Mouse (Mus musculus) limb, embryonic 12.5 days (tissue): ENCODE results near the gene Rgs6. TPM values are rescaled to one million over a fixed set of nuclear protein-coding genes. Genes with fewer than 3 reads are reported as not detected.

Source experiments
- ATAC-seq: fragments of 200-750 bp; cut with Nextera tagmentation; 2 replicates; pipeline ENCODE4 v1.8.0; 2017; ENCODE audit warnings: low read depth, moderate TSS enrichment; ENCODE audit not compliant: insufficient number of reproducible peaks, insufficient read depth, low FRiP score, low TSS enrichment
- H3K27ac ChIP-seq: fragments of 300-500 bp; sonication (generic); 2 replicates; pipeline ENCODE4 v1.5.1; 2016; ENCODE audit warnings: mild to moderate bottlenecking, moderate library complexity
- H3K27me3 ChIP-seq: fragments of 300-500 bp; sonication (generic); 2 replicates; pipeline ENCODE4 v1.6.1; 2016; ENCODE audit warnings: mild to moderate bottlenecking, moderate library complexity
- H3K36me3 ChIP-seq: fragments of 300-500 bp; sonication (generic); 2 replicates; pipeline ENCODE4 v1.6.1; 2016; ENCODE audit warnings: mild to moderate bottlenecking, moderate library complexity
- H3K4me1 ChIP-seq: fragments of 300-500 bp; sonication (generic); replicated peaks from 2 replicates; pipeline ENCODE4 v1.6.1; 2016
- H3K4me2 ChIP-seq: fragments of 300-500 bp; sonication (generic); 2 replicates; pipeline ENCODE4 v1.6.1; 2016; ENCODE audit warnings: mild to moderate bottlenecking, moderate library complexity
- H3K4me3 ChIP-seq: fragments of 300-500 bp; sonication (generic); replicated peaks from 2 replicates; pipeline ENCODE4 v1.5.1; 2016; ENCODE audit warnings: mild to moderate bottlenecking
- H3K9ac ChIP-seq: fragments of 300-500 bp; sonication (generic); replicated peaks from 2 replicates; pipeline ENCODE4 v1.6.1; 2016; ENCODE audit warnings: mild to moderate bottlenecking, moderate library complexity
- H3K9me3 ChIP-seq: fragments of 300-500 bp; sonication (generic); 2 replicates; pipeline ENCODE4 v1.6.1; 2016; ENCODE audit warnings: mild to moderate bottlenecking, moderate library complexity
- WGBS: fragments of 180-500 bp; shearing (Covaris S2); methylation state at CpG from one replicate; pipeline ENCODE4 v1.1.7; 2016; 5-methylcytosine and 5-hydroxymethylcytosine counted together
- polyA plus RNA-seq: library from polyadenylated mRNA; unstranded; fragments of >200 nt; fragmentation: Nextera tagmentation; extraction: Ambion mirVana; gene quantifications from 2 replicates; pipeline ENCODE4 v1.2.1, GENCODE M21; 2016

The Rgs6 gene
- polyA plus RNA-seq, 1 experiment from 2014 or later, result 0.56 TPM

DNA sequence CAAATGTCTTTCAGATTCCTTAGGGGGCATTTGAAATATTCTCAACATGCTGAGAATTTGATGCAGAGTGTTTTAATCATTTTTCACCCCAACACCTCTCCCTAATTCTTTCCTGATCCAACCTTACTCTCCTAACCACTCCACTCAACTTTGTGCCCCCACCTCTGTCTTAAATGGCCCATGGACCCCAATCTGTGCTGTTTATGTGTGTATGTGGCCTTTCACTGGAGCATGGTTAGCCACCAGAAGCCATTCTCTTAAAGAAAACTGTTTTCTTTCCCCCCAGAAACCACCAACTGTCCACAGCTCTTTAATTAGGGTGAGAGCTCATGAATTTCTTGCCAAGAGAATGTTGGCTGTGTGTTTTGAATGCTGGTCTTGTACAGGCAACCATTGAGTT lies 122.3 kb downstream of the Rgs6 start:
- no peaks in the 10 kb centered on the region for H3K36me3 ChIP-seq
- no peaks in the 10 kb centered on the region for H3K9me3 ChIP-seq
- H3K27me3 ChIP-seq, result no peaks in the 10 kb centered on the region
- ATAC-seq, result no peak
- no peak overlapping the region for H3K9ac ChIP-seq
- no peaks in the 10 kb centered on the region for H3K4me1 ChIP-seq
- H3K4me3 ChIP-seq, result no peak overlapping the region
- no peak overlapping the region for H3K27ac ChIP-seq
- no peak overlapping the region for H3K4me2 ChIP-seq

DNA sequence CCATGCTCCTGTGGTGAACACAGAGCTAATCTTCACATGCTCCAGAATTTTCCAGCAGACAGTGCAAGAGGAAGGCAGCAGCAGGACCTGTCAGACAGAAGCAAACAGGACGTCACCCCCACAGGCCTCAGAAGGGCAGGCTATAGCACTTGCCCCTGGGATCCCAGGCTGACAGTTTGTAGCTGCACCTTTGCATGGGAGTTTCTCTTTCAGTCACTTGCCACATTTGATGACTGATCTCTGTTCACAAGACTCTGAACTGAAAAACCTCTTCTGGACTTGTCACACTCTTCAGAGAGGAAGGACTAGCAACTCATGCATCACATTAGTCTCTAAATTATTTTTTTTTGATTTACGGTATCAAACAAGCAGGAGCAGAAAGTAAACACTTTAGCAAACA lies 126.2 kb downstream of the Rgs6 start:
- no peak overlapping the region for H3K9ac ChIP-seq
- H3K27me3 ChIP-seq, result no peaks in the 10 kb centered on the region
- H3K4me1 ChIP-seq, result no peaks in the 10 kb centered on the region
- no peak for ATAC-seq
- H3K4me2 ChIP-seq, result no peak overlapping the region
- no peaks in the 10 kb centered on the region for H3K36me3 ChIP-seq
- no peak overlapping the region for H3K27ac ChIP-seq
- H3K9me3 ChIP-seq, result no peaks in the 10 kb centered on the region
- no peak overlapping the region for H3K4me3 ChIP-seq
- 73% methylated on average over 2 of the region's 2 CpGs for WGBS

DNA sequence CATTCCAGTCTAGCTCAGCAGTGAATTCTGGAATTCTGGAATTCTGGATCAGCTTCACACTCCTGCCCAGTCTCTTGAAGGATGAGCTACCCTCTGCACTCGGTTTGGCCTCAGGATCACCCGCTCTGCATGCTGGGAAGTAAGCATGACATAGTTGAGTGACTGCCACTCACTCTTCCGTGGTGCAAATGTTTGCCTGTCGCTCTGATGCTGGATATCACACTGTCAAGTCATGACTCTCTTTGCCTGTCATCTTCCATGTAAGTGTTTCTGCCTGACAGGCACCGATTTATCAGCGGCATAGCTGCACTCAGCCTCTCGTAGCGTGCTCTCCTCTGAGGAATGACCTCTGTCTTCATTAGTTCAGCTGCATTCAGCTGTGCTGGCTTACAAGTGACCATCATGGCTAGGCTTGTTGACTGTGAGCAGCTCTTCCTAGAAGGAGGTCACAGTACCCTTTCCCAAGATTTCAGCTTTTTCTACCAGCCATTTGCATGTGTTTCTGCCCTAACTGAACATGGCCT lies 135.0 kb downstream of the Rgs6 start:
- H3K36me3 ChIP-seq, result no peaks in the 10 kb centered on the region
- no peak overlapping the region for H3K4me3 ChIP-seq

DNA sequence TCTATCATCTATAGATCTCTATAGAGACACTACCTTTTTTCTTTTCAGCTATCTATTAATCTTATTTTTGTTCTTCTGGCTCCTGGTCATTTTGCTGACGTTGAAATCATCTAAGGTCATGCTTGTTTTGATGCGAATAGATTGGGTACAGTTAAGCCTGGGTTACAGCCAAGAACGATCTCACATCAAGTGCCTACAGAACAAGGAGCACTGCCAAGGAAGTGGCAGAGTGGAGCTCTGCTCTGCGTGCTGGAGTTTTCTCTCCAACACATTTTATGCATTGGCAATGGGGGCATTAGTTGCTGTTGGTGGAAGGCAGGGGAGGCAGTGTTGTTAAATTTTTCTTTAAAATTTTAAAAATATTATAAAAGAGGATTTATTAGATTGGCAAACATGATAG lies 138.2 kb downstream of the Rgs6 start:
- no peaks in the 10 kb centered on the region for H3K4me1 ChIP-seq
- no peak overlapping the region for H3K4me2 ChIP-seq
- ATAC-seq, result no peak
- no peak overlapping the region for H3K27ac ChIP-seq
- H3K9ac ChIP-seq, result no peak overlapping the region
- no peaks in the 10 kb centered on the region for H3K36me3 ChIP-seq
- H3K4me3 ChIP-seq, result no peak overlapping the region
- no peaks in the 10 kb centered on the region for H3K27me3 ChIP-seq
- H3K9me3 ChIP-seq, result no peaks in the 10 kb centered on the region
- WGBS, result 92% methylated on average over 4 of the region's 4 CpGs

More for the DNA sequence above, 135.0 kb downstream of the Rgs6 start:
- WGBS, result 91% methylated on average over 8 of the region's 8 CpGs
- Histone ChIP-seq H3K27me3 (no peaks in the 10 kb centered on the region), H3K9ac (no peak overlapping the region), H3K27ac (no peak overlapping the region), H3K4me1 (no peaks in the 10 kb centered on the region), H3K9me3 (no peaks in the 10 kb centered on the region), H3K4me2 (no peak overlapping the region)
- ATAC-seq, result no peak

DNA sequence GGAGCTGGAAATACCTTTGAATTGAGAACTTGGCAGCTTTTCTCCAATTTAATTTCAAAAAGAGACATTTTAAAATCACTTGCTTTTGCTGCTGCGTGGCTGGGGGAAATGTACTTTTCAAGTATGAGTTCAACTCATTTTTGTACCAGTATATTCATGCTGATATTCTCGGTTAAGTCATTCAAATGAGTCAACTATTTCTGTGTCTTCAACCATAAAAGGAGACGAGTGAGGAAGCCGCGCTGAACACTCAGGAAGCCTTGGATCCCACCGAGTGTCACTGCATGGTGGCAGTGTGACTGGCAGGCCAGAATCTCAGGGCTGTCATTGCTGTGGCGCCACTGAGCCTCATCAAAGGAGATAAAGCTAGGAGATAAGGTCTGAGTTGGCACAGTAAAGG lies 143.5 kb downstream of the Rgs6 start:
- Histone ChIP-seq H3K27ac (no peak overlapping the region), H3K4me2 (no peak overlapping the region), H3K36me3 (no peaks in the 10 kb centered on the region), H3K4me1 (no peaks in the 10 kb centered on the region), H3K9ac (no peak overlapping the region), H3K27me3 (no peaks in the 10 kb centered on the region), H3K9me3 (no peaks in the 10 kb centered on the region), H3K4me3 (no peak overlapping the region)
- ATAC-seq, result no peak
- 77% methylated on average over 7 of the region's 7 CpGs for WGBS

DNA sequence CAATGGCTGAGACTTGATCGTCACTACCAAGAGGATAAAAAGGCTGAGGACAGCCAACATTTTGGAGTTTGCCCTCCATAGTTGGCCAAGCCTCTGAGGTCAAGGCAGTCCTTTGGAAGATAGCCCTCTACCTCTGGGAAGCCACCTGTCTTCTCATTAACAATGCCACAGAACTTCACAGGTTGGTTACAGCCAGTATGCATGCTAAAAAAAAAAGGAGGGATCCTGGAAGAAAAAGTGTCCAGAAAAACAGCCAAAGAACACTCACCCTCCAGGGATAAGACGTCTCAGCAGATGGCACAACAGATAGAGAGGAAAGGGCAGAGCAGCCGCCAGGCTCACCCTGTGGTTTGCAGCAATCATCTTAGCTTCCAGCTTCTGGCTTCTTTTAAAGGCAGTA lies 154.9 kb downstream of the Rgs6 start:
- ATAC-seq, result no peak
- WGBS, result 69% methylated on average over 3 of the region's 3 CpGs
- Histone ChIP-seq H3K36me3 (no peaks in the 10 kb centered on the region), H3K27me3 (no peaks in the 10 kb centered on the region), H3K27ac (no peak overlapping the region), H3K9ac (no peak overlapping the region), H3K4me3 (no peak overlapping the region), H3K9me3 (no peaks in the 10 kb centered on the region), H3K4me1 (no peaks in the 10 kb centered on the region; the same call in 1 of the 2 replicates), H3K4me2 (no peak overlapping the region)

DNA sequence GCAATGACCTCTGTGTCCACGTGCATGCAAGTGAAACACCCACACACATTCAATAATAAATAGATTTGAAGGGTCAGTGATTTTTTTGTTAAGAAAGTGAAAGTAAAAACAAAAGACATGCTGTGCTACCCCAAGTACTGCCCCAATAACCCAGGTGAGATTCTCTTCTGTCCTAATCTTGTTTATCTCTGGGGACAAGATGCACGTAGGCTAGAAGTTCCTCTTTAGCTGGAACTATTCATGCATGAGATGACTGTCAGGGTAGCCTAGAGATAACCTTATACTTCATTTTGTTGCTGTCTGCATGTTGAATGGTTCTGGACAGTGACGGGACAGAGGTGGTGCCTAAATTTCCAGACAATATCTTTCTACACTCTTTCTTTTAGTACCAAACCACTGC lies 155.9 kb downstream of the Rgs6 start:
- WGBS, result 77% methylated on average over 3 of the region's 3 CpGs
- no peak for ATAC-seq
- H3K27me3 ChIP-seq, result no peaks in the 10 kb centered on the region

DNA sequence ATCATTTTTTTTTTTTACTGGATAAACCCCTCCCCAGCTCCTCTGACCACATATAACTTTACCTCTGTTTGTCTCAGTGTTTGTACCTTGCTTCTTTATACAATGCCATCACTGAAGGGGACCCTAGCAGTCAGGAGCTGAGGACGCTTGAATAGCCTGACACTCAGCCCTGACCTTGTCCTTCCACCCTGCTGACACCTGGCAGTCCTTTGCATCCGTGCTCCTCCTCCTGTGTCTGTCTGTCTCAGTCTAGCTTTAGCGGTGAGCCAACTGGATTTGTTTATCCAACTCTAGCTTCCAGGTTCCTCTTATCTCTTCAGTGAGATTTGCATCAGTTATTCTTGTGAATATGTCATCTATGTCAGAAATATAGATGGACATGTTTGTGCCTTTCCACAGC lies 156.7 kb downstream of the Rgs6 start:
- 62% methylated on average over 3 of the region's 3 CpGs for WGBS
- H3K4me2 ChIP-seq, result no peak overlapping the region

More for the DNA sequence above, 155.9 kb downstream of the Rgs6 start:
- Histone ChIP-seq H3K27ac (no peak overlapping the region), H3K9me3 (no peaks in the 10 kb centered on the region), H3K4me1 (no peaks in the 10 kb centered on the region; the same call in 1 of the 2 replicates), H3K4me2 (no peak overlapping the region), H3K36me3 (no peaks in the 10 kb centered on the region), H3K9ac (no peak overlapping the region), H3K4me3 (no peak overlapping the region)

DNA sequence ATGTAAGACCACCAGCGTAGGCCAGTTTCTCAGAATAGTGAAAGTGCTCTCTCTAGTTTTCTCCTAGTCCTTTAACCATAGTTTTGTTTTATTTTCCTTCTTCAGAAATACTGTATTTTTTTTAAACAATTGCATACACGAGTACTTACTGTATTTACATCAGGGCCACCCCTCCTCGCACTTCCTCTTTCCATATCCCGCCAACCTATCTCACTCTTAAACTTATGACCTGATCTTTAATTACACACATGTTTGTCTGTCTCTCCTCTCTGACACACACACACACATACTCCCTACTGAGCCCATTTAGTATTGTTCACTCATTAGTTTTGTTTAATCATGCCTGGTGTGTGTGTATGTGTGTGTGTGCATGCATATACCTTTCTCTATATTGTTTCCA lies 159.0 kb downstream of the Rgs6 start:
- WGBS, result 87% methylated on average over 4 of the region's 4 CpGs
- H3K9ac ChIP-seq, result no peak overlapping the region
- no peak overlapping the region for H3K4me2 ChIP-seq
- ATAC-seq, result no peak
- no peaks in the 10 kb centered on the region for H3K9me3 ChIP-seq
- no peaks in the 10 kb centered on the region for H3K36me3 ChIP-seq
- no peak overlapping the region for H3K27ac ChIP-seq
- H3K4me1 ChIP-seq, result peaks cover 3% of the 10 kb centered on the region; the same call in 1 of the 2 replicates
- no peaks in the 10 kb centered on the region for H3K27me3 ChIP-seq
- no peak overlapping the region for H3K4me3 ChIP-seq

More for the DNA sequence above, 156.7 kb downstream of the Rgs6 start:
- H3K36me3 ChIP-seq, result no peaks in the 10 kb centered on the region
- no peak overlapping the region for H3K27ac ChIP-seq
- peaks cover 3% of the 10 kb centered on the region; the same call in 1 of the 2 replicates for H3K4me1 ChIP-seq
- no peak overlapping the region for H3K4me3 ChIP-seq
- H3K9me3 ChIP-seq, result no peaks in the 10 kb centered on the region
- ATAC-seq, result no peak
- no peaks in the 10 kb centered on the region for H3K27me3 ChIP-seq
- H3K9ac ChIP-seq, result no peak overlapping the region

DNA sequence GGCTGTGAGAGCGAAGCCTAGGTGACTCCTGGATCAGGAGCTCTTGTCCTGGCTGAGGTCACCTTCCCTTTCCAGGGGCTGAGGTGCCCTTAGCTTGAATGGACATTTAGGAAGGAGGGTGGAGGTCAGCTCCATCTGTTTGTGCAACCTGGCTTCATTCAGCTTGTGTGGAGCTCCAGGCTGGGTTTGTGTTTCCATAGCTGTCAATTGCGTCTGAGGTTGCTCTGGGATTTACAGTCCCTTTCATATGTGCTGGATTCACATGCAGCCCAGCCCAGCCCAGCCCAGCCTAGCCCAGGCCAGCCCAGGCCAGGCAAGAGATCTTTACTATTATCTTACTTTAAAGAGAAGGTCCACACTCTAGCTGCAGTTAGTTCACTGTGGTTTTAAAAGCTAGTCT lies 163.8 kb downstream of the Rgs6 start:
- H3K4me1 ChIP-seq, result 0 out of 2 replicates have a peak, but pooled peaks cover 3% of the 10 kb centered on the region
- H3K9ac ChIP-seq, result no peak overlapping the region
- no peaks in the 10 kb centered on the region for H3K27me3 ChIP-seq
- no peak overlapping the region for H3K4me3 ChIP-seq
- no peak overlapping the region for H3K27ac ChIP-seq
- no peaks in the 10 kb centered on the region for H3K36me3 ChIP-seq
- H3K9me3 ChIP-seq, result no peaks in the 10 kb centered on the region
- no peak overlapping the region for H3K4me2 ChIP-seq
- ATAC-seq, result no peak
- WGBS, result 65% methylated on average over 2 of the region's 2 CpGs

DNA sequence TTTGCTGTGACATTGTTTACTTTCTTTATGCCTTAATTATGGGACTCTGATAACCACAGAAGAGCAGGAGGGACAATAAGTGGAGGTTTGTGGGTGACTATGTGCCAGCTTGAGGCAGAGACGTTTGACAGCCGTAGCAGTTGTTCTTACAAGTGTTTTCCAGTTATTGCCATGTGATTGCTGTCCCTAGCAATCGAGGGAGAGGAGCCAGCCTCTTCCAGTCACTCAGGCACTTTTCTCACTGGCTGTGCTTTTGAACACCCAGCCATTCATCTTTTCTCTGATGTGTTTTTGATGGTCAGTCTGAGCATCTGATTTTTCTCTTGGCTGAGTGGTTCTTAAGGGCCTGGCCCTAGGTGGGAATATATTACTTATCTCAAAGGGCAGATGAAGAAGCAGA lies 166.4 kb downstream of the Rgs6 start:
- Histone ChIP-seq H3K4me1 (0 out of 2 replicates have a peak, but pooled peaks cover under 1% of the 10 kb centered on the region), H3K9ac (no peak overlapping the region), H3K27me3 (no peaks in the 10 kb centered on the region), H3K9me3 (no peaks in the 10 kb centered on the region), H3K36me3 (no peaks in the 10 kb centered on the region), H3K4me3 (no peak overlapping the region), H3K27ac (no peak overlapping the region), H3K4me2 (no peak overlapping the region)
- WGBS, result 17% methylated on average over 3 of the region's 3 CpGs
- ATAC-seq, result no peak

DNA sequence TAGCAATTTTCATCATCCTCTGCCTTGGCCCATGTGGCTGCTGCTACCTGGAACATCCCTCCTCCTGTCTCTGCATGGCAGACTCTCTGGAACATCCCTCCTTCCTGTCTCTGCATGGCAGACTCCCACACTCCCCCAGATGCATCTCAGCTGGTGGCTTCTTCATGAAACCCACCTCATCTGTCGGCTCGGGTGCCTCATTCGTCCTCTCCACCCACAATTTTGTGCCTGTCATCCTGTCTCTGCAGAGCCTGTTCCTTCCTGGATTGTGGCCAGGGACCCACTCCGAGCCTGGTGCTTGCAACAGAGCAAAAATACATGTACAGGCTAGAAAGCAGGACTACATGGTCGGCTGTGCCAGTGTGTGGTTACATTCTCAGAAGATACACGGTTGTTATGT lies 168.7 kb downstream of the Rgs6 start:
- ATAC-seq, result no peak

More for the DNA sequence above, 168.7 kb downstream of the Rgs6 start:
- WGBS, result 81% methylated on average over 6 of the region's 6 CpGs
- Histone ChIP-seq H3K9ac (no peak overlapping the region), H3K4me2 (no peak overlapping the region), H3K27ac (no peak overlapping the region), H3K9me3 (no peaks in the 10 kb centered on the region), H3K36me3 (no peaks in the 10 kb centered on the region), H3K27me3 (no peaks in the 10 kb centered on the region), H3K4me3 (no peak overlapping the region), H3K4me1 (no peaks in the 10 kb centered on the region)
